Mouse (Mus musculus): ENCODE data around the gene Fkbp11. TPM values are rescaled to one million over a fixed set of nuclear protein-coding genes. Genes with fewer than 3 reads are reported as not detected.

Fkbp11 gene
- polyA plus RNA-seq (2014; fragmentation: Nextera tagmentation; extraction: Ambion mirVana), result 20.4 and 21.1 TPM in 2 replicates

- Histone ChIP-seq H3K9me3 (replicated peaks; ENCODE audit: control insufficient read depth, low read length) (no peaks in the 10 kb centered on the region), H3K27ac (ENCODE audit: low read depth, low read length) (no peak within 1 kb of the TSS), H3K36me3 (ENCODE audit: control insufficient read depth, insufficient read depth, low read length) (no peaks in the 10 kb centered on the region), H3K4me3 (ENCODE audit: low read depth, low read length) (peak within 1 kb of the TSS; percentile 57), H3K4me2 (peak within 1 kb of the TSS; percentile 100), H3K9ac (ENCODE audit: low read depth, low read length) (peak within 1 kb of the TSS; percentile 60), H3K27me3 (ENCODE audit: control insufficient read depth, insufficient read depth, low read length) (peaks cover 9% of the 10 kb centered on the region; the same call in 1 of the 2 replicates), H3K4me1 (ENCODE audit: control insufficient read depth, insufficient read depth, low read length) (peaks cover 7% of the 10 kb centered on the region)
- under 1% methylated on average over 39 of the region's 39 CpGs for WGBS (ENCODE audit: insufficient replicate concordance)
- peak; percentile 78 for ATAC-seq (replicated peaks; ENCODE audit: insufficient number of reproducible peaks, low FRiP score, low TSS enrichment)
Measured at GRCm38 (mm10) chr15:98727443-98728321, at the start of gene Fkbp11. Fkbp11 (minus strand) TSS chr15:98728198.

DNA sequence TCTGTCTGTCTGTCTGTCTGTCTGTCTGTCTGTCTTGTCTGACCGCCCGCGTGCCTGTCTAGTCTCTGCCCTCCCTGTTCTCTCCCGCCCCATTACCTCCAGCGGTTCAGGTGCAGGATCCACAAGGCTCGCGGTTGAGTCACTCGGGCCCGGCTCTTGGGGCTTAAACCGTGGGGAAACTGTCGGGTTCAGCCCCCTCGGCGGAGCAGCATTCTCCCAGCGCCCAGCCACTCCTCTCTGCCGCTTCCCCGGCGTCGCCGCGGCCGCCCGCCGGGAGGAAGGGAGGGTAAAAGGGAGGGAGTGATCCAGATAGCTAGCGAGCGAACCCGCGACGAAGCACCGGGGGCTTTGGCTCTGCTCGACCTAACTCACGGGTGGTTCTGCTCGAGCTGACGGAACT, 49.8 kb upstream of the Fkbp11 start, which contains the start of gene Wnt10b:
TSS of gene Wnt10b (minus strand) at position 389 of the 400 bp plus-strand sequence.
- WGBS (ENCODE audit: insufficient replicate concordance), result under 1% methylated on average over 30 of the region's 33 CpGs
- no peak for ATAC-seq (replicated peaks; ENCODE audit: insufficient number of reproducible peaks, low FRiP score, low TSS enrichment)
- Histone ChIP-seq H3K4me3 (ENCODE audit: low read depth, low read length) (peak within 1 kb of the TSS; percentile 31), H3K27me3 (ENCODE audit: control insufficient read depth, insufficient read depth, low read length) (peaks cover 97% of the 10 kb centered on the region), H3K9me3 (replicated peaks; ENCODE audit: control insufficient read depth, low read length) (no peaks in the 10 kb centered on the region), H3K9ac (ENCODE audit: low read depth, low read length) (no peak within 1 kb of the TSS), H3K4me1 (ENCODE audit: control insufficient read depth, insufficient read depth, low read length) (peaks cover 19% of the 10 kb centered on the region), H3K36me3 (ENCODE audit: control insufficient read depth, insufficient read depth, low read length) (no peaks in the 10 kb centered on the region), H3K4me2 (peak within 1 kb of the TSS; percentile 53), H3K27ac (ENCODE audit: low read depth, low read length) (no peak within 1 kb of the TSS)

GRCm38 (mm10) chr15:98777005-98777616, 49.1 kb upstream of the Fkbp11 start:
- Histone ChIP-seq H3K4me3 (ENCODE audit: low read depth, low read length) (peak overlapping the region; percentile 31; the same call in 1 of the 2 replicates), H3K4me1 (ENCODE audit: control insufficient read depth, insufficient read depth, low read length) (peaks cover 24% of the 10 kb centered on the region), H3K27me3 (ENCODE audit: control insufficient read depth, insufficient read depth, low read length) (peaks cover 99% of the 10 kb centered on the region), H3K36me3 (ENCODE audit: control insufficient read depth, insufficient read depth, low read length) (no peaks in the 10 kb centered on the region), H3K9me3 (replicated peaks; ENCODE audit: control insufficient read depth, low read length) (no peaks in the 10 kb centered on the region), H3K4me2 (peak overlapping the region; percentile 46; the same call in 1 of the 2 replicates), H3K27ac (ENCODE audit: low read depth, low read length) (no peak overlapping the region), H3K9ac (ENCODE audit: low read depth, low read length) (no peak overlapping the region)
- no peak for ATAC-seq (replicated peaks; ENCODE audit: insufficient number of reproducible peaks, low FRiP score, low TSS enrichment)
- WGBS (ENCODE audit: insufficient replicate concordance), result 2% methylated on average over 19 of the region's 19 CpGs

DNA sequence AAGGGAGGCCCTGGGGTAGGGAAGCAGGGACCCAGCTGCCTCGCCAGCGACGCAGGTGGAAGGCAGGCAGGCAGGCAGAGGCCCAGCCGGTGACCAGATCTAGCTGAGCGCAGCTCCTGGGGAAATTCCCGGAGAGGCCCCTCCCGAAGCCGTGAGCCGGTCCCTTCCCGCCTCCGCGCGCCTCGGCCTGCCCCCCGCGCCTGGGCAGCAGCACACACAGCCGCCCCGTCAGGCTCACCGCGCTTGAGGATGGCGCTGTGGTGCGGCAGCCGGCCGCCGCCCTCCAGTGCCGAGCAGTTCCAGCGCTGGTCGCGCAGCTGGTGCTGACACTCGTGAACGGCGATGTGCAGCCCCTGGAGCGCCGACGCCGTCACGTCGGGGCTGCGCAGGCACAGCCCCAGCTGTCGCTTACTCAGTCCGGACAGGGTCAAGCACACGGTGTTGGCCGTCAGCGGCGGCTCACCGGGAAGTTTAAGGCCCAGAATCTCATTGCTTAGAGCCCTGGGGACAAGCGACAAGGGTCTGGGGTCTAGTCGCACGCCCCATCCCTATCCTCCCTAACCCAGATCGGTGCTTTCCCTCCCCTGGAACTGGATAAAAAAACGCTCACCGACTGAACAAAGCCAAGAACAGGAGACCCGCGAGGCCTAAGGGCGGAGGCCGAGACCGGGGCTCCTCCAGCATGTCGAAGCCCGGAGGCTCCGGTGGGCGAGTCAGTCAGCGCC, 48.4 kb upstream of the Fkbp11 start:
- H3K9me3 ChIP-seq (replicated peaks; ENCODE audit: control insufficient read depth, low read length), result no peaks in the 10 kb centered on the region
- H3K4me2 ChIP-seq, result peak overlapping the region; percentile 46
- under 1% methylated on average over 61 of the region's 62 CpGs for WGBS (ENCODE audit: insufficient replicate concordance)
- H3K27me3 ChIP-seq (ENCODE audit: control insufficient read depth, insufficient read depth, low read length), result peaks cover 100% of the 10 kb centered on the region
- peak overlapping the region; percentile 31 for H3K4me3 ChIP-seq (ENCODE audit: low read depth, low read length)
- H3K27ac ChIP-seq (ENCODE audit: low read depth, low read length), result no peak overlapping the region
- no peak for ATAC-seq (replicated peaks; ENCODE audit: insufficient number of reproducible peaks, low FRiP score, low TSS enrichment)
- H3K9ac ChIP-seq (ENCODE audit: low read depth, low read length), result no peak overlapping the region
- no peaks in the 10 kb centered on the region for H3K36me3 ChIP-seq (ENCODE audit: control insufficient read depth, insufficient read depth, low read length)
- peaks cover 25% of the 10 kb centered on the region for H3K4me1 ChIP-seq (ENCODE audit: control insufficient read depth, insufficient read depth, low read length)

DNA sequence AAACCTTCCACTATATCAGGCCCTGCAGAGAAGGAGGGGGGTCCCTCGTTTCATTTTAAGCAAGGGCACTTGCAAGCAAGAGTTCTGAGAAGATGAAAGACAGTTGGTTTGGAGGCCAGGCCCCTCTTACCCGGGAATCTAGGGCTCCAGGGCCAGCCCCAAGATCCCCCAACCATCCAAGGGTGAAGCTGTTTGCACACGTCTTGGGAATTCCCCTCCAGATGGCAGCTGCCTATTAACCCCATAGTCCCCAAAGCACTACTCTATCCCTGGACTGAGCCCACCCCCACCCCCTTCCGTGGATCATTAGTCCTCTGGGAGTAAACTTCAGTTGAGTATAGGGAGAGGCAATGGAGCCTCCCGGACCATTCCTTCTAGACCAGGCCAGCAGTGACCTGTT, 47.5 kb upstream of the Fkbp11 start:
- no peak overlapping the region for H3K27ac ChIP-seq (ENCODE audit: low read depth, low read length)
- WGBS (ENCODE audit: insufficient replicate concordance), result 3% methylated on average over 5 of the region's 5 CpGs
- no peak overlapping the region for H3K9ac ChIP-seq (ENCODE audit: low read depth, low read length)
- no peak for ATAC-seq (replicated peaks; ENCODE audit: insufficient number of reproducible peaks, low FRiP score, low TSS enrichment)
- no peak overlapping the region for H3K4me2 ChIP-seq
- peaks cover 23% of the 10 kb centered on the region for H3K4me1 ChIP-seq (ENCODE audit: control insufficient read depth, insufficient read depth, low read length)
- H3K9me3 ChIP-seq (replicated peaks; ENCODE audit: control insufficient read depth, low read length), result no peaks in the 10 kb centered on the region
- no peak overlapping the region for H3K4me3 ChIP-seq (ENCODE audit: low read depth, low read length)
- no peaks in the 10 kb centered on the region for H3K36me3 ChIP-seq (ENCODE audit: control insufficient read depth, insufficient read depth, low read length)
- H3K27me3 ChIP-seq (ENCODE audit: control insufficient read depth, insufficient read depth, low read length), result peaks cover 99% of the 10 kb centered on the region

- Histone ChIP-seq H3K27me3 (ENCODE audit: control insufficient read depth, insufficient read depth, low read length) (peaks cover 90% of the 10 kb centered on the region), H3K9me3 (replicated peaks; ENCODE audit: control insufficient read depth, low read length) (no peaks in the 10 kb centered on the region), H3K4me3 (ENCODE audit: low read depth, low read length) (no peak overlapping the region), H3K4me1 (ENCODE audit: control insufficient read depth, insufficient read depth, low read length) (peaks cover 20% of the 10 kb centered on the region), H3K4me2 (no peak overlapping the region; the same call in 1 of the 2 replicates), H3K27ac (ENCODE audit: low read depth, low read length) (no peak overlapping the region), H3K36me3 (ENCODE audit: control insufficient read depth, insufficient read depth, low read length) (no peaks in the 10 kb centered on the region), H3K9ac (ENCODE audit: low read depth, low read length) (no peak overlapping the region)
- 4% methylated on average over 15 of the region's 15 CpGs for WGBS (ENCODE audit: insufficient replicate concordance)
- no peak for ATAC-seq (replicated peaks; ENCODE audit: insufficient number of reproducible peaks, low FRiP score, low TSS enrichment)
Measured at GRCm38 (mm10) chr15:98774096-98774495, 46.1 kb upstream of the Fkbp11 start.

- Histone ChIP-seq H3K27me3 (ENCODE audit: control insufficient read depth, insufficient read depth, low read length) (peaks cover 85% of the 10 kb centered on the region), H3K4me1 (ENCODE audit: control insufficient read depth, insufficient read depth, low read length) (peaks cover 13% of the 10 kb centered on the region), H3K27ac (ENCODE audit: low read depth, low read length) (no peak overlapping the region), H3K36me3 (ENCODE audit: control insufficient read depth, insufficient read depth, low read length) (no peaks in the 10 kb centered on the region), H3K4me2 (peak overlapping the region; percentile 75), H3K9ac (ENCODE audit: low read depth, low read length) (peak overlapping the region; percentile 58), H3K9me3 (replicated peaks; ENCODE audit: control insufficient read depth, low read length) (no peaks in the 10 kb centered on the region), H3K4me3 (ENCODE audit: low read depth, low read length) (peak overlapping the region; percentile 46)
- no peak for ATAC-seq (replicated peaks; ENCODE audit: insufficient number of reproducible peaks, low FRiP score, low TSS enrichment)
- WGBS (ENCODE audit: insufficient replicate concordance), result 2% methylated on average over 36 of the region's 36 CpGs
Measured at GRCm38 (mm10) chr15:98772511-98773211, 44.7 kb upstream of the Fkbp11 start.
